Mouse (Mus musculus): ENCODE results near the gene Sprr2f. TPM values are rescaled to one million over a fixed set of nuclear protein-coding genes. Genes with fewer than 3 reads are reported as not detected.

The Sprr2f gene
- not detected in 2 replicates for total RNA-seq (2023)

DNA sequence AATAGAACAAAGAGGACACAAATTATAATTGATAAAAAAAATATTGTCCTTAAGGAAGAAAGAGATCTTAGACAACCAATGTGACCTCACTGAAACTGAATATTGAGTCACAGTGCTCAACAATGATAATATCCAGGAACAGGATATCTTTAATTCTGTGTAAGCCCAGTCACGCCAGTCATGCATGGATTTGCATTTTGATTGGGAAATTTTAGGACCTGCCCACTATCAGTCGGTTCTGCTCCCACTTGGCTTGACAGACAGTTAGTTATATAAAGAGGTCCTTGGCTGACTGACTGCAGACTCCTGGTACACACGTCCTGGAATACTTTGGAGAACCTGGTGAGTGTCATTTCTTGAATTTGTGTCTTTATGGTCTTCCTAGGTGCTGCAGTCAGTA is at the start of gene Sprr2f:
TSS of gene Sprr2f (plus strand) at position 301 of the 400 bp plus-strand sequence.

DNA sequence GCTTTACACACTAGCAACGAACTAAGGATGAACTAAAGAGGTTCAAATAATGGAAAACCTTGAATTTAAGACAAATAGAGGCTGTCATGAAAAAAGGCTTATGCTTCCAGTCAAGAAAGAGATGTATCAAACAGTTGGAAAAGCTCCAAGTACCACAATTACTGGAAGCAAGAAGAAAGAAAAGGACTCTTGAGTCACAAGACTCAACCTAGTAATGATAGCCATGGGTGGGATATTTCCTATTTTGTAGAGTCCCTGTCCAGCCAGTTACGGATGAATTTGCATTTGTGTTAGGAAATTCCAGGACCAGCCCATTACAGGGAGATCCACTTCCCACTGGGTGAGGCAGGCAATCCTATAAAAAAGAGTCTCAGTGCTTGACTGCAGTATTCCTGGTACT is 48.7 kb upstream of the Sprr2f start, which contains the start of gene Sprr2b:
TSS of gene Sprr2b (plus strand) at position 301 of the 400 bp plus-strand sequence.

DNA sequence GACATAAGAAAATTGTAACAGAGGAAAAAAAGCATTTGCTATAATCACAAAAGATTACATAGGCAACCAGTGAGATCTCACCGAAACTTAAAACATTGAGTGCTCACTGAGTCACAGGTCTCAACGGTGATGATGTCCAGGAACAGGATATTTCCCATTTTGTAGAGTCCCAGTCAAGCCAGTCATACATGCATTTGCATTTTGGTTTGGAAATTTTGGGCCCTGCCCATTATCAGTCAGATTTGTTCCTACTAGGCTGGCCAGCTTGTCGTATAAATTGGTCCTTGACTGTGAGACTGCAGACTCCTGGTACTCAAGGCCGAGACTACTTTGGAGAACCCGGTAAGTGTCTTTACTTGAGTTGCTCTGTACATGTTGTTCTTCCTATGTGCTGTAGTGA is 26.1 kb upstream of the Sprr2f start, which contains the start of gene Sprr2d:
TSS of gene Sprr2d (plus strand) at position 301 of the 400 bp plus-strand sequence.

DNA sequence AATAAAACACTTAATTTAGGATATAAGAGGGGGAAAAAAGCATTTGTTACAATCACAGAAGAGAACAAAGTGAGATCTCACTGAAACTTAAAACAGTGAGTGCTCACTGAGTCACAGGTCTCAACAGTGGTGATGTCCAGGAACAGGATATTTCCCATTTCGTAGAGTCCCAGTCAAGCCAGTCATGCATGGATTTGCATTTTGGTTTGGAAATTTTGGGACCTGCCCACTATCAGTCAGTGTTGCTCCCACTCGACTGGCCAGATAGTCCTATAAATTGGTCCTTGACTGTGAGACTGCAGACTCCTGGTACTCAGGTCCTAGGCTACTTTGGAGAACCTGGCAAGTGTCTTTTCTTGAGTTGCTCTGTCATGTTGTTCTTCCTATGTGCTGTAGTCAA is 13.1 kb upstream of the Sprr2f start, which contains the start of gene Sprr2e:
TSS of gene Sprr2e (plus strand) at position 301 of the 400 bp plus-strand sequence.

DNA sequence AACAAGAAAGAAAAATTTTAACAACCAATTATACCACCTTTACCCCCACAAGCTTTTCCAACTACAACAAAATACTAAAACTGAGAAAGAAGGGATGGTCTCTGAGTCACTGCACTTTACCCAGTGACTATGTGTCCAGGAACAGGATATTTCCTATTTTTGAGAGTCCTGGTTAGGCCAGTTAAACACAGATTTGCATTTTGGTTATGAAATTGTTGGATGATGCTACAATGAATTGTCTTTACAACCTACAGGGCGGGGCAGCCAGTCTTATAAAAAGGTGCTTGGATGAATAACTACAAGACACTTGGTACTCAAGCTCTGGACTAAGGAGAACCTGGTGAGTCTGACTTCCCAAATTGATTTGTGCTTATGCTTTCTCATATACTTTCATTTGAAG is 20.4 kb downstream of the Sprr2f start, which contains the start of gene Sprr2h:
TSS of gene Sprr2h (plus strand) at position 301 of the 400 bp plus-strand sequence.

DNA sequence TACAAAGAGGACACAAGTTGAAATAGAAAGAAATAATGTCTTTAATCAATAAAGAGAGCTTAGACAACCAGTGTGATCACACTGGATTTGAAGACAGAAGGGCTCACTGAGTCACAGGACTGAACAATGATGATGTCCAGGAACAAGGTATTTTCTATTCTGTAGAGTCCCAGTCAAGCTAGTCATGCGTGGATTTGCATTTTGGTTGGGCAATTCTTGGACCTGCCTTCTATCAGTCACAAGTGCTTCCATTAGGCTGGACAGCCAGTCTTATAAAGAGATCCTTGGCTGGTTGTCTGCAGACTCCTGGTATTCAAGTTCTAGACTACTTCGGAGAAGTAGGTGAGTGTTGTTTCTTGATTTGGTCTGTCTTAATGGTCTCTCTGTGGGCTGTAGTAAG is 42.7 kb downstream of the Sprr2f start, which contains the start of gene Sprr2i:
TSS of gene Sprr2i (plus strand) at position 301 of the 400 bp plus-strand sequence.

Other genes starting within 250 kb of the Sprr2f start
- gene Prr9, start 241.2 kb upstream of the Sprr2f start, total RNA-seq (2023) = not detected in 2 replicates
- not detected in 2 replicates for gene Lelp1, start 222.4 kb upstream of the Sprr2f start, total RNA-seq (2023)
- gene Sprr2a1, start 149.4 kb upstream of the Sprr2f start, total RNA-seq (2023) = not detected in 2 replicates
- gene Sprr2a2, start 149.3 kb upstream of the Sprr2f start, total RNA-seq (2023) = not detected in 2 replicates
- gene Sprr2a3, start 79.8 kb upstream of the Sprr2f start, total RNA-seq (2023) = not detected in 2 replicates
- not detected in 2 replicates for gene Sprr2b, start 48.6 kb upstream of the Sprr2f start, total RNA-seq (2023)
- gene Sprr2d, start 26.0 kb upstream of the Sprr2f start, total RNA-seq (2023) = not detected in 2 replicates
- gene Sprr2e, start 13.0 kb upstream of the Sprr2f start, total RNA-seq (2023) = not detected in 2 replicates
- not detected in 2 replicates for gene Sprr2h, start 20.5 kb downstream of the Sprr2f start, total RNA-seq (2023)
- gene Sprr2i, start 42.8 kb downstream of the Sprr2f start, total RNA-seq (2023) = not detected in 2 replicates
- gene Sprr2j-ps, start 52.9 kb downstream of the Sprr2f start, total RNA-seq (2023) = not detected in 2 replicates
- 2.2 TPM in 1 of 2 replicates, not detected in the other for gene Gm9774, start 64.2 kb downstream of the Sprr2f start, total RNA-seq (2023)
- gene Sprr2k, start 67.4 kb downstream of the Sprr2f start, total RNA-seq (2023) = not detected in 2 replicates
- not detected in 2 replicates for gene Sprr1b, start 73.6 kb downstream of the Sprr2f start, total RNA-seq (2023)
- gene Sprr3, start 93.5 kb downstream of the Sprr2f start, total RNA-seq (2023) = not detected in 2 replicates
- gene Sprr1a, start 120.7 kb downstream of the Sprr2f start, total RNA-seq (2023) = not detected in 2 replicates
- not detected in 2 replicates for gene Sprr4, start 135.3 kb downstream of the Sprr2f start, total RNA-seq (2023)
- not detected in 2 replicates for gene 2310046K23Rik, start 169.3 kb downstream of the Sprr2f start, total RNA-seq (2023)
- not detected in 2 replicates for gene Ivl, start 208.5 kb downstream of the Sprr2f start, total RNA-seq (2023)
- gene Smcp, start 223.8 kb downstream of the Sprr2f start, total RNA-seq (2023) = not detected in 2 replicates
- gene 2210017I01Rik, start 242.3 kb downstream of the Sprr2f start, total RNA-seq (2023) = not detected in 2 replicates